28 mouse cellular contexts compared by ENCODE assay signal in the genomic region with DNA sequence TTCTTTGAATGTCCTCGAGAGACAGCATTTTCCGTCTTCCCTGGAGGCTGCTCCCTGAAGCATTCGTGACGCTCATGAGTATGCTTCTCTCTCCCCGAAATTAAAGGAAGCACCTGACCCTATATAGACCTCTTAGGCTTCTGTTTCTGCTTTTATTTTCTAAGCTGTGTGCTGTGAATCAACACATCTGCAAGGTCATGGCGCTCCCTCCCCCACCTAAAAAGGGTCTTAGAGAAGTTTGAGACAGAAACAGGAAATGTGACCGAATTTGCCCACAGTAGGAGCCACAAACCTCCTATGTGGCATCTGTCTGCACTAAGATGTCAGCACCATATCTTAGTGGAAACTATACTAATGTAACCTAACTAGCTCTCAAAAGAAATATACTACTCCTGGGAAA.
DNase-seq lines count a peak whose midpoint lies in the region; ATAC-seq and TF ChIP-seq lines count a peak whose summit lies in the region.
"Had no signal": no experiment of that assay in that cellular context is flagged by ENCODE, and none has a peak within 500 bp of the region (broad histone marks: within the 10 kb centered on the region; RNA-seq: fewer than 3 reads in every experiment).

No protein-coding gene starts in this region.

- peak; percentile 40 for ATAC-seq in granulocyte monocyte progenitor cell, adult 5-6 weeks (replicated peaks; ENCODE audit: poor library complexity, severe bottlenecking)
- peak; percentile 71 for ATAC-seq in megakaryocyte progenitor cell, adult 5-6 weeks (replicated peaks; ENCODE audit: poor library complexity)
- ATAC-seq: forebrain, embryonic 15.5 days; hindbrain, postnatal 0 days; inflammation-experienced regulatory T-cells, adult 6 months; intestine, embryonic 16.5 days; Patski had no signal

- TF ChIP-seq POLR2A in CH12.LX (IDR thresholded peaks at IDR 0.05; ENCODE audit: low read depth, low read length): no peak

- no peaks in the 10 kb centered on the region for H3K79me2 ChIP-seq in CH12.LX (replicated peaks; ENCODE audit: control insufficient read depth, extremely low read depth, insufficient read depth, poor library complexity, severe bottlenecking)

- TF ChIP-seq RAD21 in CH12.LX (IDR thresholded peaks at IDR 0.05; ENCODE audit: low read depth, low read length): no peak

- H3K9ac ChIP-seq in CH12.LX (ENCODE audit: insufficient read depth, low read depth): no peak overlapping the region
- H3K9ac ChIP-seq: forebrain, embryonic 12.5 days; forebrain, embryonic 15.5 days; heart, embryonic 12.5 days; heart, embryonic 15.5 days; hindbrain, embryonic 14.5 days had no signal

- H3K9me3 ChIP-seq in CH12.LX (replicated peaks; ENCODE audit: low read length): no peaks in the 10 kb centered on the region
- H3K9me3 ChIP-seq: forebrain, embryonic 12.5 days; heart, embryonic 15.5 days had no signal

- TF ChIP-seq EP300 in CH12.LX (IDR thresholded peaks at IDR 0.05; ENCODE audit: low read length): 0 out of 2 replicates have a peak, but pooled peaks have one; percentile 25

- H3K4me3 ChIP-seq in CH12.LX (replicated peaks in 1 of 3; ENCODE audit: low read depth in 2 of 3, low read length in 2 of 3, poor library complexity in 1 of 3): no peak overlapping the region
- H3K4me3 ChIP-seq: forebrain, embryonic 12.5 days; forebrain, embryonic 15.5 days; heart, embryonic 12.5 days; heart, embryonic 15.5 days had no signal

- H3K27me3 ChIP-seq in CH12.LX (replicated peaks): no peaks in the 10 kb centered on the region
- H3K27me3 ChIP-seq: forebrain, embryonic 12.5 days; forebrain, embryonic 15.5 days; heart, embryonic 12.5 days; heart, embryonic 15.5 days; Patski had no signal

- in situ Hi-C loops in CH12.LX (cut with MboI; ENCODE audit: low pct_ligation_motif_present, low pct_unique_long_range_greater_than_20kb, low sequenced_read_pairs): no loop called here

- TF ChIP-seq CTCF in CH12.LX (conservative IDR thresholded peaks at IDR 0.05 in 1 of 2, IDR thresholded peaks at IDR 0.05 in 1 of 2; ENCODE audit: low read depth in 2 of 2, low read length in 2 of 2): no peak

- no peak overlapping the region for H3K27ac ChIP-seq in CH12.LX (ENCODE audit: insufficient read depth, low read depth)
- H3K27ac ChIP-seq: forebrain, embryonic 12.5 days; forebrain, embryonic 15.5 days; heart, embryonic 15.5 days; hindbrain, embryonic 14.5 days; hindbrain, postnatal 0 days had no signal

- no peak overlapping the region; the same call in 1 of the 2 replicates for H3K4me2 ChIP-seq in CH12.LX (ENCODE audit: insufficient read depth, low read depth, poor library complexity, severe bottlenecking)
- H3K4me2 ChIP-seq: forebrain, embryonic 12.5 days; forebrain, embryonic 15.5 days; heart, embryonic 12.5 days; heart, embryonic 15.5 days; hindbrain, embryonic 14.5 days had no signal

- H3K4me1 ChIP-seq in CH12.LX (ENCODE audit: control insufficient read depth in 1 of 2, insufficient read depth in 2 of 2): peaks cover 0 to 14% of the 10 kb centered on the region in 2 experiments; a peak in 2 of 4 replicates
- H3K4me1 ChIP-seq: forebrain, embryonic 12.5 days; forebrain, embryonic 15.5 days; heart, embryonic 12.5 days; heart, embryonic 15.5 days had no signal

- no peaks in the 10 kb centered on the region for H3K36me3 ChIP-seq in CH12.LX (replicated peaks in 1 of 2; ENCODE audit: control insufficient read depth in 1 of 2, insufficient read depth in 1 of 2, low read length in 1 of 2)
- H3K36me3 ChIP-seq: forebrain, embryonic 12.5 days; forebrain, embryonic 15.5 days; G1E; heart, embryonic 12.5 days; heart, embryonic 15.5 days had no signal

- DNase-seq in 416B (ENCODE audit: low read depth): peak; percentile 9
- DNase-seq in CH12.LX (ENCODE audit: extremely low read depth): peak; percentile 60
- no peak for DNase-seq in urinary bladder, postnatal 25 days (ENCODE audit: low spot score)
- no peak for DNase-seq in adrenal gland, adult 18-20 months (ENCODE audit: low spot score in 2 of 2)
- DNase-seq in frontal cortex, postnatal 36 days (ENCODE audit: low spot score in 2 of 2): no peak
- DNase-seq: adrenal gland, adult 2 months; adrenal gland, postnatal 14 days; cerebellum, adult 11-12 months; cerebellum, adult 8-10 months; cerebellum, postnatal 10 days; cerebellum, postnatal 36 days; gastrocnemius, postnatal 10 days; gastrocnemius, postnatal 36 days; heart, adult 18-20 months; heart, postnatal 10 days; heart, postnatal 36 days had no signal

- dilution Hi-C loops in CH12.LX (cut with MboI; ENCODE audit: extremely low pct_ligation_motif_present, extremely low pct_unique_long_range_greater_than_20kb, low sequenced_read_pairs): no loop called here

TF ChIP-seq in CH12.LX, 34 proteins besides CTCF, POLR2A, EP300 and RAD21:
- no peak for TF ChIP-seq SMC3 (IDR thresholded peaks at IDR 0.05; ENCODE audit: low read depth, low read length)
- no peak for TF ChIP-seq NRF1 (IDR thresholded peaks at IDR 0.05; ENCODE audit: low read depth, low read length)
TF ChIP-seq in CH12.LX: peak in this region for 0.

Comparison
In these comparisons a context has a peak if more than half of its experiments do, and no peak if none do; other contexts are left out.
1. DNase-seq: peak in 416B (single experiment) and CH12.LX (single experiment); none in urinary bladder, postnatal 25 days (single experiment), adrenal gland, adult 18-20 months (0 of 2) and frontal cortex, postnatal 36 days (0 of 2).